In the genomic region with DNA sequence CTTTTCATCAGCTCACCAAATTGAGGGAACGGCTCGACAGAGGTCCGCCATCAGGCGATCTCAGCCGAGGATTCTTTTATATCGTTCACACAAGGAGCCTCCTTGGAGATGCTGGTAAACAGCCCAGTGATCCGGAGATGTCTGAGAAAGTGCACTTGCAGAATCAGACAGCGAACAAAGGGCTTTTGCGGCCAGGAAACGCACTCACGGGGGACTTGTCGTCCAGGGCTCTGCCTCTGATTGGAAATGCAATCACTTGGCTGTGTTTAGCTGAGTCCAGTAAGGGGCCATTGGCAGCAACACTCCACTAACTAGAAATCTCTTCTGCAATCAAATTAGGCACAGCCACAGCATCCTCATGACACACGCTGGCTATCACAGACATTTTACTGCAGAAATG, we compare ENCODE assay signal across 14 mouse cellular contexts.
DNase-seq lines count a peak whose midpoint lies in the region; ATAC-seq and TF ChIP-seq lines count a peak whose summit lies in the region.
"Had no signal": no experiment of that assay in that cellular context is flagged by ENCODE, and none has a peak within 500 bp of the region (broad histone marks: within the 10 kb centered on the region; RNA-seq: fewer than 3 reads in every experiment).

No protein-coding gene starts in this region.

- WGBS in hindbrain, embryonic 11.5 days: 54% methylated on average over 13 of the region's 13 CpGs
- 24% methylated on average over 13 of the region's 13 CpGs for WGBS in midbrain, postnatal 0 days

- H3K36me3 ChIP-seq in hindbrain, embryonic 11.5 days (ENCODE audit: control insufficient read depth, insufficient read depth, low read length): no peaks in the 10 kb centered on the region
- H3K36me3 ChIP-seq in midbrain, postnatal 0 days (ENCODE audit: insufficient read depth, low read length): no peaks in the 10 kb centered on the region
- H3K36me3 ChIP-seq: embryonic facial prominence, embryonic 15.5 days; liver, embryonic 13.5 days had no signal

- no peak overlapping the region for H3K9ac ChIP-seq in hindbrain, embryonic 11.5 days (ENCODE audit: low read depth, low read length)
- H3K9ac ChIP-seq in midbrain, postnatal 0 days (replicated peaks; ENCODE audit: low read length, poor library complexity, severe bottlenecking): no peak overlapping the region
- H3K9ac ChIP-seq: embryonic facial prominence, embryonic 15.5 days; liver, embryonic 13.5 days had no signal

- no peaks in the 10 kb centered on the region for H3K4me1 ChIP-seq in hindbrain, embryonic 11.5 days (replicated peaks; ENCODE audit: control insufficient read depth, insufficient read depth, low read length)
- H3K4me1 ChIP-seq in midbrain, postnatal 0 days (ENCODE audit: insufficient read depth, low read length): peaks cover 7% of the 10 kb centered on the region; the same call in 1 of the 2 replicates
- H3K4me1 ChIP-seq: embryonic facial prominence, embryonic 15.5 days; liver, embryonic 13.5 days had no signal

- no peaks in the 10 kb centered on the region for H3K27me3 ChIP-seq in hindbrain, embryonic 11.5 days (ENCODE audit: control insufficient read depth, insufficient read depth, low read length)
- no peaks in the 10 kb centered on the region for H3K27me3 ChIP-seq in midbrain, postnatal 0 days (ENCODE audit: insufficient read depth, low read length)
- H3K27me3 ChIP-seq: embryonic facial prominence, embryonic 15.5 days; liver, embryonic 13.5 days had no signal

- no peak for ATAC-seq in hindbrain, embryonic 11.5 days (ENCODE audit: low FRiP score)
- no peak for ATAC-seq in midbrain, postnatal 0 days (ENCODE audit: low FRiP score)

- peak in 1 of 2 experiments; percentile 5 for DNase-seq in layer of hippocampus, adult 2 months (ENCODE audit: low spot score in 2 of 2)
- DNase-seq in layer of hippocampus, adult 9-10 months (ENCODE audit: low spot score): no peak
- DNase-seq in cerebellum, postnatal 10 days: peak; percentile 80 to 82
- peak; percentile 22 for DNase-seq in hindbrain, embryonic 11.5 days (ENCODE audit: low spot score)
- peak; percentile 80 for DNase-seq in midbrain, postnatal 0 days (ENCODE audit: low spot score)
- no peak for DNase-seq in adrenal gland, postnatal 10 days
- DNase-seq in adrenal gland, adult 18-20 months (ENCODE audit: low spot score in 2 of 2): no peak
- no peak for DNase-seq in kidney, adult 8-10 months
- DNase-seq: adrenal gland, adult 2 months; kidney, postnatal 36 days; liver, embryonic 13.5 days; lung, postnatal 4 days had no signal

- no peaks in the 10 kb centered on the region for H3K9me3 ChIP-seq in hindbrain, embryonic 11.5 days (ENCODE audit: control insufficient read depth, low read length)
- no peaks in the 10 kb centered on the region for H3K9me3 ChIP-seq in midbrain, postnatal 0 days (ENCODE audit: low read length)
- H3K9me3 ChIP-seq: embryonic facial prominence, embryonic 15.5 days had no signal

- H3K27ac ChIP-seq in layer of hippocampus, adult 2 months: no peak overlapping the region
- H3K27ac ChIP-seq in hindbrain, embryonic 11.5 days (ENCODE audit: low read depth, low read length): no peak overlapping the region
- peak overlapping the region; percentile 60 for H3K27ac ChIP-seq in midbrain, postnatal 0 days (ENCODE audit: low read depth, low read length)
- H3K27ac ChIP-seq: embryonic facial prominence, embryonic 15.5 days; liver, embryonic 13.5 days; stomach, postnatal 0 days had no signal

- H3K4me2 ChIP-seq in hindbrain, embryonic 11.5 days (replicated peaks; ENCODE audit: low read depth, low read length): no peak overlapping the region
- H3K4me2 ChIP-seq in midbrain, postnatal 0 days (ENCODE audit: low read depth, low read length, poor library complexity, severe bottlenecking): peak overlapping the region; percentile 9
- H3K4me2 ChIP-seq: embryonic facial prominence, embryonic 15.5 days; liver, embryonic 13.5 days had no signal

- no peak for TF ChIP-seq CTCF in layer of hippocampus, adult 2 months (conservative IDR thresholded peaks at IDR 0.05)
- no peak for TF ChIP-seq CTCF in midbrain, postnatal 0 days (IDR thresholded peaks at IDR 0.05)

- H3K4me3 ChIP-seq in layer of hippocampus, adult 2 months: peak overlapping the region; percentile 19; the same call in 1 of the 2 replicates
- H3K4me3 ChIP-seq in hindbrain, embryonic 11.5 days (ENCODE audit: low read depth, low read length): no peak overlapping the region
- H3K4me3 ChIP-seq in midbrain, postnatal 0 days (ENCODE audit: low read depth, low read length): no peak overlapping the region
- H3K4me3 ChIP-seq: embryonic facial prominence, embryonic 15.5 days; liver, embryonic 13.5 days had no signal

Comparison
In these comparisons a context has a peak if more than half of its experiments do, and no peak if none do; other contexts are left out.
1. DNase-seq: peak in cerebellum, postnatal 10 days (2 of 2), hindbrain, embryonic 11.5 days (single experiment) and midbrain, postnatal 0 days (single experiment); none in layer of hippocampus, adult 9-10 months (single experiment), adrenal gland, postnatal 10 days (single experiment), adrenal gland, adult 18-20 months (0 of 2) and kidney, adult 8-10 months (0 of 2).